Mouse (Mus musculus) forelimb bud, embryonic 11.5 days (tissue): Measurements from ENCODE around the gene Rab24.
A peak's percentile ranks its signal among the peaks of the same experiment; 100 is the strongest.

Experiments
- DNase-seq: peaks from one replicate; pipeline ENCODE4 v3.0.0-alpha.2; 2012; ENCODE audit warnings: low read depth, low spot score

The Rab24 gene

GRCm38 (mm10) chr13:55329109-55329682 is 7.5 kb upstream of the Rab24 start:
- no peak for DNase-seq

DNA sequence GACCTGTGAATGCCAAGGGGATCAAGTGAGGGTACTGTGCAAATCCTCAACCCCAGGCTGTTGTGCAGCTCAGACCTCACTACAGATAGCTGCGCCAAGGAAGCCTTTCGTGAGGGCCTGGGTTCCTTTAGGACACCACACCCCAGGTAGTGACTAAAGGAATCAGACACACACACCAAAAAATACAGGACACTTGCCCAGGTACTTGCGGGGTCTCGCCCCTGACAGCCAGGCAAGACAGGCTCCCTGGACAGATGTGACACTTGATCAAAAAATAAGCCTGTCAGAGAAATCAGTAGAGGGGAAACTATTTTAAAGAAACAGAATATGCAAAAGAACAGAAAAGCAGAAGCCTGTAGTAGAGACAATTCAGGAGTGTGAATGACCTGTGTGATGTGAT is 6.9 kb upstream of the Rab24 start:
- DNase-seq, result no peak

- no peak for DNase-seq
These were observed 6.4 kb upstream of the Rab24 start for GRCm38 (mm10) chr13:55328171-55328570.

DNA sequence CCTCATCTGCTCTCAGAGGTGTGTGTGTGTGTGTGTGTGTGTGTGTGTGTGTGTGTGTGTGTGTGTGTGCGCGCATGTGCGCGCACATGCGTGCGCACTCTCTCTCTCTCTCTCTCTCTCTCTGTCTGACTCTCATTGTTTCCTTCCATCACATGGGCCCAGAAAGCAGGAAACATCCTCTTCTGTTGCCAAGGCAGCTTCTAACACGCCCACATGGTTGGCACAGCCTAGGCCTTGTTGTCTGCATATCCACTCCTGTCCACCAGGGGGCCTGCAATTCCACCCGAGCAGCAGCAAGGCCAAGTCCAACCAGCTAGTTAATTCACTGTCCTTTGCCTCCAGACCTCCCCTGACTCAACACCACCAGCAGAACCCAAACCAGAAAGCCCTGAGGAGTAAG is 5.9 kb upstream of the Rab24 start:
- DNase-seq, result peak; percentile 87

GRCm38 (mm10) chr13:55327169-55327568 is 5.4 kb upstream of the Rab24 start:
- no peak for DNase-seq

DNA sequence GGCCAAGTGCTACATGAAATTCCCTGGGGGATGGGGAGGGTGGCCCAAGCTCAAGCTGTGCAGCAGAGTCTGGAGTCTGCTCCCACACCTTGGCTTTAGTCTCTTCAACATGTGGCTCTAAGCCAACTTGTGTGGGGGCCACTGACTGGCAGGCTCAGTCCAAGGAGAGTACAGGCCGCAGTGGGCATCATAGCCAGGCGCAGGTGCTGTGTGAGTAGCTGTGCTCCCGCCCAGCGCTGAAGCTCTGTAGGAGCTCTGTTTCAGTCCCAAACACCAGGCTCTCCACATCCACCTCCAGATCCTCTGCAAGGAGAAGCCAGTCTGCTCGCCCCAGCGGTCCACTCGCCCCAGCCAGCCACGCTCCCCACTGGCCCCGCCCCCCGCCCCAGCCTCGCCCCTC is 3.9 kb upstream of the Rab24 start:
- no peak for DNase-seq

DNA sequence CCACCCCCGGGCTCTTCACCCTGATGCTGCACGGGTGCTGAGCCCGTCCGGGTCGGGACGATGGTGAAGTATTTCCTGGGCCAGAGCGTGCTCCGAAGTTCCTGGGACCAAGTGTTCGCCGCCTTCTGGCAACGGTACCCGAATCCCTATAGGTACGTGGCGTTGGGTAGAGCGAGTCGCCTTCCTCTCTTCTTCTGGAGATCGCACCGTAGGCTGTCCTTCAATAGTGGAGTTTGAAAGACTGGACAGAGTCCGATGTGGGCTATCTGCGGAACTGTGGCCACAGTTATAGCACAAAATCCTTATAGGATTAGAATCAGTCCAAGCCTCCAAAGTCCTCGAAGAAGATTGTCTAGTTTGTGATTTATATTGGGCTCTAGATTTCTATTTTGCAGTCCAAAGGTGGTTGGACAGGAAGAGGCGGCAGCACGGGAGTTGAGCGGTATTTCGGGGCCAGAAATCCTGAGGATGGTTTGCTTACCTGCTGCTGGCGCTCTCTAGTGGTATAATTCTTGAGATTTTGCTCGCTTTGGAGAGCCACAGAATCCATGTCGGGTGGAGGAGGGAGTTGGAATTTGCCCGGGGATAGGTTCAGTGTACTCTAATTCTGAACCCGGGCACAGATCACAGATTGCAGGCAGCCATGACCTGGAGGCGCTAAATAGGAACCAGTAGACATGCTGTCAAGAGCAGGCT is 532 bp upstream of the Rab24 start:
- DNase-seq, result peak; percentile 50

- no peak for DNase-seq
These were observed 1.7 kb downstream of the Rab24 start, which contains the start of gene Prelid1 for GRCm38 (mm10) chr13:55319931-55320533. Prelid1 (plus strand) TSS chr13:55320500.

- DNase-seq, result no peak
These were observed 3.4 kb downstream of the Rab24 start for GRCm38 (mm10) chr13:55318351-55318750.

GRCm38 (mm10) chr13:55314891-55315412 is 6.8 kb downstream of the Rab24 start:
- DNase-seq, result no peak

GRCm38 (mm10) chr13:55313051-55313450 is 8.7 kb downstream of the Rab24 start:
- DNase-seq, result no peak

DNA sequence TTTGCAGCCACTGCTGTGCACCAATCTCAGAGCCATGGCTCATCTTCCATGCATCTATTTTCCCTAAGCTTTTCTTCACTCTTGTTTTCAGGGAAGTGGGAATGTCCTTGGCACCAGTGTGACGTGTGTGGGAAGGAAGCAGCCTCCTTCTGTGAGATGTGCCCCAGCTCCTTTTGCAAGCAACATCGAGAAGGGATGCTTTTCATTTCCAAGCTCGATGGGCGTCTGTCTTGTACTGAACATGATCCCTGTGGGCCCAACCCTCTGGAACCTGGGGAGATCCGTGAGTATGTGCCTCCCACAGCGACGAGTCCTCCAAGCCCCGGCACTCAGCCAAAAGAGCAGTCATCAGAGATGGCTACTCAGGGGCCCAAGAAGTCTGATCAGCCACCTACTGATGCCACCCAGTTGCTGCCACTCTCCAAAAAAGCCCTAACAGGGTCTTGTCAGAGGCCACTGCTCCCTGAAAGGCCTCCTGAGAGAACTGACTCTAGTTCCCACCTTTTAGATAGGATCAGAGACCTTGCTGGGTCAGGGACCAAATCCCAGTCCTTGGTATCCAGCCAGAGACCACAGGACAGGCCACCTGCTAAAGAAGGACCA is 9.6 kb downstream of the Rab24 start:
- DNase-seq, result no peak

DNA sequence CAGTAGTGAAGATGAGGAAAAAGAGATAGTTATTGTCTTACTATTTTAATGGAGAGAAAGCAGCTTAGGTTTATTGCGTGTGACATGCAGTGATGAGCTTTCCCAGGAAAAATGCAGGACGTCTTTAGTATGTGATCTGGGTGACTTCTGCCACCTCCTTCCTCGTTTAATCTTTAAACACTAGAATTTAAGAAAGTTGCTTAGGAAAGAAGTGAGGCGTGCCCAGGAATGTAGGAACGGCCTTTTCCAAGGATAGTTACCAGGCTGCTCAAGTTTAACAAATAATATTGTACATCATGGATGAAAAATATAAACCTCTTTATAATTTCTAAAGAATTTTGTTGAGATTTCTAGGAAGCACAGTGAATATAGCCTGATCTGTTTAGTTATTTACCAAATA is 20.8 kb downstream of the Rab24 start:
- no peak for DNase-seq

GRCm38 (mm10) chr13:55296760-55297159 is 25.0 kb downstream of the Rab24 start:
- no peak for DNase-seq

- DNase-seq, result no peak
These were observed 32.9 kb downstream of the Rab24 start for GRCm38 (mm10) chr13:55288854-55289253.

GRCm38 (mm10) chr13:55277646-55278045 is 44.1 kb downstream of the Rab24 start:
- DNase-seq, result no peak

DNA sequence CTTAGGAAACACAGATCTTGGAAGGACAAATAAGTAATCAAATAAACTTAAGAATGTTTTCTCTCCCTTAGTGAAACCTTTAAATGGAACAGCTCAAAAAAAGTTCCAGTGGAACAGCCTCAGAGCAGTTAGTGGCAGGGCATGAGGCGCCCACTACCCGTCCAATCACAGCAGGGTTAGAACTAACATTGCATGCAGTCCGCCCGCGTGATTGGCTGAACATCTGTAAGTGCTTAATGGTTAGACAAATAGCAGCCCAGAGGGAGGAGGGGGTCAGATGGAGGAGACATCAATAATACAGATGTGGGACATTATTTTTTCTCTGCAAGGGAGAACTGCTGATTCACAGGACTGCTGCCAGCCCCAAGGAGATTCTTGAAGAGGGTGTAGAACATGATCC is 44.5 kb downstream of the Rab24 start:
- no peak for DNase-seq
